Mouse (Mus musculus) hindbrain, postnatal 0 days (tissue): Measurements from ENCODE around the gene Tmem116. TPM values are rescaled to one million over a fixed set of nuclear protein-coding genes. Genes with fewer than 3 reads are reported as not detected.
"Not testable (repeated sequence)": the region's sequence is repeated elsewhere in the genome, so short reads cannot be mapped to it uniquely, and the experiment has no call there.

Experiments
- ATAC-seq: fragments of 200-750 bp; cut with Nextera tagmentation; 2 replicates; pipeline ENCODE4 v1.8.0; 2017; ENCODE audit warnings: mild to moderate bottlenecking, moderate TSS enrichment, moderate library complexity
- DNase-seq: peaks from one replicate; pipeline ENCODE4 v3.0.0-alpha.2; 2015; ENCODE audit warnings: low spot score
- H3K27ac ChIP-seq: fragments of 300-500 bp; sonication (generic); 2 replicates; pipeline ENCODE4 v1.5.1; 2014; ENCODE audit warnings: mild to moderate bottlenecking
- H3K27me3 ChIP-seq: fragments of 300-500 bp; sonication (generic); 2 replicates; pipeline ENCODE4 v1.6.1; 2014; ENCODE audit warnings: low read length, mixed read lengths; ENCODE audit not compliant: insufficient read depth
- H3K36me3 ChIP-seq: fragments of 300-500 bp; sonication (generic); 2 replicates; pipeline ENCODE4 v1.6.1; 2014; ENCODE audit warnings: low read length, mixed read lengths; ENCODE audit not compliant: insufficient read depth
- H3K4me1 ChIP-seq: fragments of 300-500 bp; sonication (generic); 2 replicates; pipeline ENCODE4 v1.6.1; 2014; ENCODE audit warnings: antibody characterized with exemption, low read length, mixed read lengths; ENCODE audit not compliant: insufficient read depth
- H3K4me2 ChIP-seq: fragments of 300-500 bp; sonication (generic); 2 replicates; pipeline ENCODE4 v1.6.1; 2014; ENCODE audit warnings: low read depth, mild to moderate bottlenecking, low read length, moderate library complexity, mixed read lengths
- H3K4me3 ChIP-seq: fragments of 300-500 bp; sonication (generic); 2 replicates; pipeline ENCODE4 v1.5.1; 2014; ENCODE audit warnings: low read length
- H3K9ac ChIP-seq: fragments of 300-500 bp; sonication (generic); replicated peaks from 2 replicates; pipeline ENCODE4 v1.6.1; 2014; ENCODE audit warnings: mild to moderate bottlenecking, low read length, moderate library complexity, mixed read lengths
- H3K9me3 ChIP-seq: fragments of 300-500 bp; sonication (generic); 2 replicates; pipeline ENCODE4 v1.6.1; 2016; ENCODE audit warnings: low read length, mixed read lengths
- CTCF ChIP-seq: IDR thresholded peaks from 2 replicates; pipeline ENCODE4 v1.5.1; 2016; ENCODE audit warnings: antibody characterized with exemption, control low read depth, low read depth
- WGBS: fragments of 180-500 bp; shearing (Covaris S2); extraction: QIAGEN DNeasy Blood & Tissue Kit; methylation state at CpG from one replicate; pipeline ENCODE4 v1.1.7; 2014; 5-methylcytosine and 5-hydroxymethylcytosine counted together
- polyA plus RNA-seq: library from polyadenylated mRNA; unstranded; fragments of >200 nt; fragmentation: Nextera tagmentation; extraction: Ambion mirVana; gene quantifications from 2 replicates; pipeline ENCODE4 v1.2.1, GENCODE M21; 2015
- total RNA-seq: library from RNA; depleted of rRNA; stranded (reverse); fragments of >200 nt; gene quantifications from 2 replicates; pipeline ENCODE4 v1.2.3, GENCODE M21; 2014

Gene Tmem116
- total and polyA plus RNA-seq, 2 experiments from 2014 or later = 2.6 to 7.6 TPM

GRCm38 (mm10) chr5:121506846-121507245 is 55.2 kb downstream of the Tmem116 start:
- no peaks in the 10 kb centered on the region for H3K4me1 ChIP-seq
- 88% methylated on average over 1 of the region's 1 CpGs for WGBS
- no peak for ATAC-seq

DNA sequence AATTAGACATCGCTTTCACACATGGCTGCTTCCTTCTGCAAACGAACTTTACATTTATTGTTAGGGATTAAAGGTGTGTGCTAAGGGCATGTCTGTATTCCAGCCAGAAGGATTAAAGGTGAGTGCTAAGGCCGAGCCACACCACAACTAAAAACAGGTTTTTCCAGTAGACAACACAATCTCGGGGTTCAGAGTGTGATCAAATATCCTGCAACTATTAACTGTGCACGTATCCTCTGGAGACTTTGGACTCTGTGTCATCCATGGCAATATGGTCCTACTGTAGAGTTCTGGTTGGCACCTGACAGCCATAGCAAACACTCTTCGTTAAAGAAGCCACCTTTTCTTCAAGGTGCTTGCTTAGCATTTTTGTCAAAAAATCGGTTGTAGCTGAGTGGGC is 58.3 kb downstream of the Tmem116 start:
- no peak for ATAC-seq
- Histone ChIP-seq H3K27ac (no peak overlapping the region), H3K9ac (no peak overlapping the region), H3K36me3 (no peaks in the 10 kb centered on the region), H3K4me1 (no peaks in the 10 kb centered on the region), H3K9me3 (no peaks in the 10 kb centered on the region), H3K4me2 (no peak overlapping the region), H3K27me3 (no peaks in the 10 kb centered on the region), H3K4me3 (no peak overlapping the region)
- 87% methylated on average over 7 of the region's 7 CpGs for WGBS
- TF ChIP-seq CTCF = no peak
- no peak for DNase-seq

More at GRCm38 (mm10) chr5:121506846-121507245, 55.2 kb downstream of the Tmem116 start:
- Histone ChIP-seq H3K27me3 (no peaks in the 10 kb centered on the region), H3K27ac (no peak overlapping the region), H3K9ac (no peak overlapping the region), H3K36me3 (no peaks in the 10 kb centered on the region), H3K9me3 (no peaks in the 10 kb centered on the region), H3K4me3 (no peak overlapping the region), H3K4me2 (no peak overlapping the region)
- no peak for TF ChIP-seq CTCF
- no peak for DNase-seq

GRCm38 (mm10) chr5:121518983-121519382 is 67.3 kb downstream of the Tmem116 start:
- 92% methylated on average over 9 of the region's 9 CpGs for WGBS
- no peak overlapping the region for H3K9ac ChIP-seq

GRCm38 (mm10) chr5:121519758-121520157 is 68.1 kb downstream of the Tmem116 start:
- DNase-seq, H3K27me3 ChIP-seq, H3K9ac ChIP-seq, H3K9me3 ChIP-seq, H3K4me1 ChIP-seq, H3K4me3 ChIP-seq, ATAC-seq, H3K27ac ChIP-seq, H3K4me2 ChIP-seq: not testable (repeated sequence)
- peaks cover 18% of the 10 kb centered on the region; the same call in 1 of the 2 replicates for H3K36me3 ChIP-seq
- 94% methylated on average over 10 of the region's 17 CpGs for WGBS

More at GRCm38 (mm10) chr5:121518983-121519382, 67.3 kb downstream of the Tmem116 start:
- peaks cover 15% of the 10 kb centered on the region; the same call in 1 of the 2 replicates for H3K36me3 ChIP-seq
- no peak overlapping the region for H3K4me2 ChIP-seq
- no peaks in the 10 kb centered on the region for H3K4me1 ChIP-seq
- H3K27ac ChIP-seq = no peak overlapping the region
- H3K9me3 ChIP-seq = no peaks in the 10 kb centered on the region
- ATAC-seq = no peak
- H3K4me3 ChIP-seq = no peak overlapping the region
- H3K27me3 ChIP-seq = no peaks in the 10 kb centered on the region
- no peak for TF ChIP-seq CTCF
- no peak for DNase-seq

- Histone ChIP-seq H3K9me3 (no peaks in the 10 kb centered on the region), H3K4me3 (no peak overlapping the region), H3K4me2 (no peak overlapping the region), H3K36me3 (peaks cover 52% of the 10 kb centered on the region), H3K9ac (no peak overlapping the region), H3K27ac (no peak overlapping the region), H3K27me3 (no peaks in the 10 kb centered on the region), H3K4me1 (no peaks in the 10 kb centered on the region)
- DNase-seq (no peak), ATAC-seq (no peak)
- TF ChIP-seq CTCF = no peak
- WGBS = 88% methylated on average over 14 of the region's 14 CpGs
These were observed 74.2 kb downstream of the Tmem116 start for GRCm38 (mm10) chr5:121525774-121526450.

- Histone ChIP-seq H3K4me3 (no peak overlapping the region), H3K27me3 (no peaks in the 10 kb centered on the region), H3K4me2 (no peak overlapping the region), H3K9me3 (no peaks in the 10 kb centered on the region), H3K9ac (no peak overlapping the region), H3K36me3 (peaks cover 58% of the 10 kb centered on the region), H3K27ac (no peak overlapping the region), H3K4me1 (no peaks in the 10 kb centered on the region)
- ATAC-seq (no peak), DNase-seq (no peak)
- WGBS = 80% methylated on average over 7 of the region's 7 CpGs
- TF ChIP-seq CTCF = no peak
These were observed 74.8 kb downstream of the Tmem116 start for GRCm38 (mm10) chr5:121526526-121526925.

GRCm38 (mm10) chr5:121526961-121527360 is 75.3 kb downstream of the Tmem116 start:
- H3K4me2 ChIP-seq = no peak overlapping the region
- TF ChIP-seq CTCF = no peak
- ATAC-seq (no peak), DNase-seq (no peak)
- H3K27me3 ChIP-seq = no peaks in the 10 kb centered on the region
- WGBS = 66% methylated on average over 8 of the region's 8 CpGs
- H3K9ac ChIP-seq = no peak overlapping the region
- H3K9me3 ChIP-seq = no peaks in the 10 kb centered on the region
- no peaks in the 10 kb centered on the region for H3K4me1 ChIP-seq
- no peak overlapping the region for H3K4me3 ChIP-seq
- peaks cover 62% of the 10 kb centered on the region for H3K36me3 ChIP-seq
- no peak overlapping the region for H3K27ac ChIP-seq
